Mouse (Mus musculus): ENCODE results near the gene Tia1.

Gene Tia1

GRCm38 (mm10) chr6:86480189-86480831 is 76.3 kb downstream of the Tia1 start:
- no peak for DNase-seq (ENCODE audit: low spot score in 2 of 2)

- DNase-seq (ENCODE audit: low spot score in 2 of 2), result no peak
These were observed 77.9 kb downstream of the Tia1 start for GRCm38 (mm10) chr6:86481871-86482270.
